Mouse (Mus musculus) natural killer cell, adult 2 months (primary cell): Measurements from ENCODE around the gene Map2k2.
"Not testable (repeated sequence)": the region's sequence is repeated elsewhere in the genome, so short reads cannot be mapped to it uniquely, and the experiment has no call there.

ENCODE experiments used
- DNase-seq, 2 experiments: peaks; one replicate each; pipeline ENCODE4 v3.0.0; 2022; ENCODE audit warnings: low spot score in 2 of 2

Gene Map2k2

DNA sequence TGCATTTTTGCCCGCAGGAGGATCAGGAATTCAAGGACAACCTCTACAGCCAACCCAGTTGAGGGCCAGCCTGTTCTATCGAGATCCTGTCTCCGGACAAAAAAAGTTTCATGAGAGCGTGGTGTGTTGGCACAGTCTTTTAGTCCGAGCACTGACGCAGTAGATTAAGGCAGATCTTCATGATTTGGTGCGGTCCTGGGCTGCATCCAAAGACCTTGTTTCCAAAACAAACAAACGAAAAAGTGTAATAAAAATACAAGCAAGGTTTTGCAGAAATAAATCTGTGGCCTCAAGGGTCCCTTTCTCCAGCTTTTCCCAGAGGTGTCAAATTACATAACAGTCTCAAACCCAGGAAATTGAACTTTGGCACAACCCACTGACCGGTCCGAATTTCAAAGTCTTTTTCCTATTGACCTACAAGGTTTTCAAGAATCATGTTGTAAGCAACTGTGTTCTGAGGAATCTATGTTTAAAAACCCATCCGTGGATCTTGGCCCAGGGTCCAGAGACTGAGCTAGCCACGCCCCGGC lies 70.3 kb downstream of the Map2k2 start:
- no peak for DNase-seq

DNA sequence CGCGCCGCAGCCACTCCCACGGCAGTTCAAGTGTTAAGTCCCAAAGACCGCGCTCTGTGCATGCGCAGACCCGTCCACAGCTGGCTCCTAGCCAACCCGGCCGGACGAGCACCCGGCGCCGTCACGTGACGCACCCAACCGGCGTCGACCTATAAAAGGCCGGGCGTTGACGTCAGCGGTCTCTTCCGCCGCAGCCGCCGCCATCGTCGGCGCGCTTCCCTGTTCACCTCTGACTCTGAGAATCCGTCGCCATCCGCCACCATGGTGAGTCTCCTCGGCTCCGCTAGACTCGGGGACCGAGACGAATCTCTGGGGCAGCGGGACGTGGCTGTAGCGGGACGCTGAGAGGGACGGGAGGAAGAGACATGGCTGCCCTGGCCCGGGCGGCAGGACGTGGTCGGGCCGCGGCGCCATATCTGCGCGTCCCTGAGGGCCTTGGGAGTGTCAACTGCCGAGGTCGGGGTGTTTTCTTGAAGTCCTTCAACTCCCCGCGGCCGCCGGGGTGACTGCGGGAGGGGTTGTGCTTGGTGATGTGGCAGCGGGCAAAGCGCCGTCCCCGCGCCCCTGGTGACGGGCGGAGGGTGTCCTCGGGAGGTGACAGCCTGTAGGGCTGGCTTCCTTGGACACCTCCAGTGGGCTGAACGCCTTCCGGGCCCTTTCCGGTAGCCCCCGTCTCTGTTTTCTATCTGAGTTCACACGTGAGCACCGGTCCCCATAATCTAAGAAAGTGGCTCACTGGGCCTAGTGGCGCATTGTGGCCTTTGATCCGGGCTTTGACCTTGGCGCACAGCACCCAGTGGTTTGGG lies 71.0 kb downstream of the Map2k2 start, which contains the start of gene Eef2:
Eef2 (plus strand) TSS at position 166 of the 806 bp plus-strand sequence.
- peak; percentile 97 to 98 for DNase-seq

DNA sequence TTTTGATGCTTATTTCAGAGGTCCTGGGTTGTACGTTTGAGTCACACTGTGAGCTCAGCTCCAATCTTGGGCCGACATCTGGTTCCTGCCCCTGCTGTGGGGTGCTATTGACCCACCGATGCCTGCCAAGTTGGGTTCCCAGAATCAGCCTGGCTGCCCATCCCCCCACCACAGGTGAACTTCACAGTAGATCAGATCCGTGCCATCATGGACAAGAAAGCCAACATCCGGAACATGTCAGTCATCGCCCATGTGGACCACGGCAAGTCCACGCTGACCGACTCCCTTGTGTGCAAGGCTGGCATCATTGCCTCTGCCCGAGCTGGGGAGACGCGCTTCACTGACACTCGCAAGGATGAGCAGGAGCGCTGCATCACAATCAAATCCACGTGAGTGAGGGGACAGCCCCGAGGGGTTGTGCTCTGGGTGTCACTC lies 71.8 kb downstream of the Map2k2 start:
- DNase-seq: no peak

DNA sequence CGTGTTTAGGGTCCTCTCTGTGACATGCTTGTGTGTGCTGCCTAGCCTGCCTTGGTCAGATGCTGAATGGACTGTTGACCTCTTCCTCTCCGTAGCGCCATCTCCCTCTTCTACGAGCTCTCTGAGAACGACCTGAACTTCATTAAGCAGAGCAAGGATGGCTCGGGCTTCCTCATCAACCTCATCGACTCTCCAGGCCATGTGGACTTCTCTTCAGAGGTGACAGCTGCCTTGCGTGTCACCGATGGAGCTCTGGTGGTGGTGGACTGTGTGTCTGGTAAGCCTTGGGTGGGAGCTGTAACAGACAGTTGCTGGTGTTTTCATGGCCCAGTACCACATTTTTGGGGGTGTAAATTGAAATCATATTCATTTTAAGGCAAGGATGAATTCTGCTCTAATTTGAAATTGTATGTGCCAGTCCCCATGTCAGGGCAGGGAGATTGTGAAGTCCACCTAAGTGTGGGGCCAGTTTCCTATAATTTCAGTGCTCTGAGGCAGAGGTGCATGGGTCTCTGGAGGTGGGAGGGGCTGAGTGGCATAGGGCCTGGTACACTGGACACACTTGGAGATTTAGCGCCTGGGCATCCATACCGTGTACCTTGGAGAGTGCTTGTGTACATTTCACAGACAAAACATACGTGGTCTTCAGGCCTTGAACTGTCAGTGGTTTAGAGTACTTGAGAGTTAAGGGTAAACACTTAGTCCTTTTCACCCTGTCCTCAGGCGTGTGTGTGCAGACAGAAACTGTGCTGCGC lies 72.4 kb downstream of the Map2k2 start:
- DNase-seq: no peak

DNA sequence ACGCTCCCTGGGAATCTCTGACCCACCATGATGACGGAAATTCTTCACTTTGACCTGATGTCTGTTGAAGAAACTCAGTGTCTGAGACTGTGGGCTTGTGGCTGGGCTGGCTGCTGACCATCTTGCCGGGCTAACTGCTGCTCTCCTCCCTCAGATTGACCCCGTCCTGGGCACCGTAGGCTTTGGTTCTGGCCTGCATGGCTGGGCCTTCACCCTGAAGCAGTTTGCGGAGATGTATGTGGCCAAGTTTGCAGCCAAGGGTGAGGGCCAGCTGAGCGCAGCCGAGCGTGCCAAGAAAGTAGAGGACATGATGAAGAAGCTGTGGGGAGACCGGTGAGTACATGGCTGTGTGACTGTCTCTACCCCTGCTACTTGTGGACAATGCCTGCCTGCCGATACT lies 73.2 kb downstream of the Map2k2 start:
- DNase-seq: no peak

DNA sequence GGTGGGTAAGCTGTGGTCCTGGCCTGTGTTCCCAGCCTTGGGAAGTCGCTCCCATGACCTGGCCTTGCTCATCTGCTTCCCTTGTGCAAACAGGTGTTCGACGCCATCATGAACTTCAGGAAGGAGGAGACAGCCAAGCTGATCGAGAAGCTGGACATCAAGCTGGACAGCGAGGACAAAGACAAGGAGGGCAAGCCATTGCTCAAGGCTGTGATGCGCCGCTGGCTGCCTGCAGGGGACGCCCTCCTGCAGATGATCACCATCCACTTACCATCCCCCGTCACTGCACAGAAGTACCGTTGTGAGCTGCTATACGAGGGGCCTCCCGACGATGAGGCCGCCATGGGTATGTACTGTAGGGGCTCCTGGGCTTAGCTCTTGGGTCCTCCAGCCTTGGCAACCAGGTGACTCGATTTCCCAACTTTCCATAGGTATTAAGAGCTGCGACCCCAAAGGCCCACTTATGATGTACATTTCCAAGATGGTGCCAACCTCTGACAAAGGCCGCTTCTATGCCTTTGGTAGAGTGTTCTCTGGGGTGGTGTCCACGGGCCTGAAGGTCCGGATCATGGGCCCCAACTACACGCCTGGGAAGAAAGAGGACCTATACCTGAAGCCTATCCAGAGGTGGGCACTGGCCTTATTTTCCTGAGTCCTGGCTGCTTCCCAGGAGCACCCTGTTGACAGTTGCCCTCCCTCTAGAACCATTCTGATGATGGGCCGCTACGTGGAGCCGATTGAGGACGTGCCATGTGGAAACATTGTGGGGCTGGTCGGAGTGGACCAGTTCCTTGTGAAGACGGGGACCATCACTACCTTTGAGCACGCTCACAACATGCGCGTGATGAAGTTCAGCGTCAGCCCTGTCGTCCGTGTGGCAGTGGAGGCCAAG lies 74.0 kb downstream of the Map2k2 start:
- DNase-seq: no peak

DNA sequence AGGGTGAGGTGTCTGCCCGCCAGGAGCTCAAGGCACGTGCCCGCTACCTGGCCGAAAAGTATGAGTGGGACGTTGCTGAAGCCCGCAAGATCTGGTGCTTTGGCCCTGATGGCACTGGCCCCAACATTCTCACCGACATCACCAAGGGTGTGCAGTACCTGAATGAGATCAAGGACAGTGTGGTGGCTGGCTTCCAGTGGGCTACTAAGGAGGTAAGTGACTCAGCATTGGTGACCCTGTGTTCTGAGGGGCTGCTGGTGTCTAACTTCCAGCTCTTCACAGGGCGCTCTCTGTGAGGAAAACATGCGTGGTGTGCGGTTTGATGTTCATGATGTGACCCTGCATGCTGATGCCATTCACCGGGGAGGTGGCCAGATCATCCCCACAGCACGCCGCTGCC lies 75.2 kb downstream of the Map2k2 start:
- no peak for DNase-seq

DNA sequence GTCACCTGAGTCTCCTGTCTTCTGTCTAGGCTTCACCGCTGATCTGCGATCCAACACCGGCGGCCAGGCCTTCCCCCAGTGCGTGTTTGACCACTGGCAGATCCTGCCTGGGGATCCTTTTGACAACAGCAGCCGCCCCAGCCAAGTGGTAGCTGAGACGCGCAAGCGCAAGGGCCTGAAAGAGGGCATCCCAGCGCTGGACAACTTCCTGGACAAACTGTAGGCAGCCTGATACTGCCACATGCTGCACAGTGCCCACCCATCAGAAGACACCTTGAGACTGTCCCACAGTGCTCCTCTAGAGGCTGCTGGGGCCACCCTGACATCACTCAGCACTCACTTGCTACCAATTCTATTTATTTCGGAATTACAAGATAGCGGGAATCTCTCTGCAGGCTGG lies 76.1 kb downstream of the Map2k2 start:
- DNase-seq: not testable (repeated sequence)

DNA sequence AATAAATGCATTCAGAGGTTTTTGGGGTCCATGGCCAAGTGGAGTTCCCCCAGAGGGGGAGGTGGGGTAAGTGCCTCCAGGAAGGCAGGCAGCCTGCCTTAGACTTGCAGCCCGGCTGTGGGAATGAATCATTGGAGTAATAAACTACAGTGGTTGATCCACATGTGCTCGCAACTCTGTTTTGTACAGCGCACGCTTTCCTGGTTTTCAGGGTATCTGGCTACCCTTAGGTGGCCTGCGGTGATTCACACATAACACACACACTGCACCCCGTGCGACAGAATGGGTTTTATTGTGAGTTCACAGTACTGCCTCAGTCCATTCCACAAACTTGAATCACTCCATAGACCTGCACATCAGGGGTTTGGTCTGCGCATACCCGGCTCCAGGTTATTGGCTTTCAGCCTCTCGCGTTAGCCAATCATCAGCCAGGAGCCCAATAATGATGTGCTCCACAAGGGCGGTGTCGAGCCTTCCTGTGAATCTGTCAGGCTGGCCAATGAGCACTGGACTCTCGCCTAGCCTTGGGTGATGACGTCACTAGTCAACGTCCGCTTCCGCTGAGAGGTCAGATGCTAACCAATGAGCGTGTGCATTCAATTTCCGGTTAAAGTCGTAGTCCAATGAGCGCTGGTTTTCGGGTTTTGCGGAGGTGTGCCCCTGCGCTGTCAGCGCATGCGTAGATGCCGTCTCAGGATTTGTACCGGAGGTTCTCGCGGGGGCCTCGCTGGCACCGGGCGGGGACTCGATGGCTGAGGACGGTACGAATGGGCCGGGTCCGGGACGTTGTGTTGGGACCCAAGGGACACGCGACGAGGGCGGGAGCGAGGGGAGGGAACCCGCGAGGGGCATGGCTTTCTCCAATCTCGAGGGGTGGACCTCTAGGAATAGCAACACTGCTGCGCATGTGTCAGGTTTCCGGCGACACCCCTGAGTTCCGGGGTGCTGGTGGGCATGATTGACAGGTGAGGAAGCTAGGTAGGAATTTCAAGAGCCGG lies 76.9 kb downstream of the Map2k2 start, which contains the start of gene Dapk3:
Dapk3 (plus strand) TSS at position 670 of the 998 bp plus-strand sequence.
- peak; percentile 97 for DNase-seq
